Mouse (Mus musculus): Measurements from ENCODE around the gene Tnfrsf1a. TPM values are rescaled to one million over a fixed set of nuclear protein-coding genes. Genes with fewer than 3 reads are reported as not detected.
"Not testable (repeated sequence)": the region's sequence is repeated elsewhere in the genome, so short reads cannot be mapped to it uniquely, and the experiment has no call there.

Gene Tnfrsf1a
- 10 to 100 TPM in 1 of 2 experiments, 1 to 10 TPM in 1; 9.4 to 11.8 TPM for total RNA-seq (2021)

DNA sequence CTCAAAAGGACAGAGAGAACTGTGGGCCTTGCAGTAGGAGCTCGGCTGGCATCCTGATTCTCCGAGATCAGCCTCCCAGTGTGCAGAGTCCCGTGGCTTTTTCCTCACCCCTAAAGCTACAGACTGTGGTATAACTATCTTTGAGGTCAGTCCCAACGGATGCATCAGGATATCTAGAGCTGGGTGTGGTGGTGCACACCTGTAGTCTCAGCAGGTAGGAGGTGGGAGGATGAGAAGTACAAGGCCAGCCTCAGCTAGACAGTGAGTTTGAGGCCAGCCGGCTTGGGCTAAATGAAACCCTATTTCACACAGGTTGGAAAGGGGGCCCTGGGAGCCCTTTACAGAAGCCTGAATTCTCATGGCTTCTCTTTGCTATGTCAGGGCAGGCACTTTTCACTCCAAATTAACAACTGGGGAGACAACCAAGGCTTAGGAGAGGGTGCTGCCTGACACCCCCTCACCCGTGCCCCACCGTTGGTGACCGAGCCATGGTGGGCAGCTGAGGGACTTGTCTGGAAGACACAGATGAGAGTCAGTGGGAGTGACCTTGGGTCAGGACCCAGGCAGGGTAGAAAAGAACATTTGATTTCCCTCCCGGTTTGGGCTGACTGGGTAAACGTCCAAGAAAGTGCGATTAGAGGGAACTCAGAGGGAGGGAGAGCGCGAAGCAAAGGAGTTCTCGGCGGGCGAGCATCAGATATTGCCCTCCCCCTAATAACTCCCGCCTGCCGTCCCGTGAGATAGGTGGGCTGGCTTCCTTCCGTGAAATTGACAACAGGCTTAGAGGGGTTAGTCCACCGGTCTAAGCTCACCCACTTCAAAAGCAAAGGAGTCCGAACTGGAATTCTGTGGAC, at the start of gene Tnfrsf1a:
Gene Tnfrsf1a, plus strand, starts transcription at position 642 of the 854 bp plus-strand sequence.
- DNase-seq (ENCODE audit: extremely low spot score in 1 of 2, low spot score in 2 of 2): no peak
- intact Hi-C loops (cut with DNase I): no loop called here

DNA sequence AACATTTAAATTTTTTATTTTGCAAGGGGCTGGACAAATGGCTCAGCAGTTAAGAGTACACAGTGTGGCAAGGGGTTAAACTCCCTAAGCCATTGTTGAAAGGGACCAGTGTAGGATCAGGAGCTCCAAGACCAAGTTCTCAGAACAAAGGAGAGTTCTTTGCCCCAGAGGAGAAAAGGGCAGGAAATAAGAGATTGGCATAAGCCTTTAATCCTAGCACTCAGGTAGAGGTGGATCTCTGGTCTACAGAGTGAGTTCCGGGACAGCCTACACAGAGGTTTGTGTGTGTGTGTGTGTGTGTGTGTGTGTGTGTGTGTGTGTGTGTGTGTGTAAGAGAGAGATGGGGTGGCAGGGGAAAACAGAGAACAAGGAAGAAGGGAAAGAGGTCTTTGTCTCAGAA, 48.2 kb upstream of the Tnfrsf1a start:
- DNase-seq (ENCODE audit: extremely low spot score in 1 of 2, low spot score in 2 of 2): no peak
- intact Hi-C loops (cut with DNase I): no loop called here

DNA sequence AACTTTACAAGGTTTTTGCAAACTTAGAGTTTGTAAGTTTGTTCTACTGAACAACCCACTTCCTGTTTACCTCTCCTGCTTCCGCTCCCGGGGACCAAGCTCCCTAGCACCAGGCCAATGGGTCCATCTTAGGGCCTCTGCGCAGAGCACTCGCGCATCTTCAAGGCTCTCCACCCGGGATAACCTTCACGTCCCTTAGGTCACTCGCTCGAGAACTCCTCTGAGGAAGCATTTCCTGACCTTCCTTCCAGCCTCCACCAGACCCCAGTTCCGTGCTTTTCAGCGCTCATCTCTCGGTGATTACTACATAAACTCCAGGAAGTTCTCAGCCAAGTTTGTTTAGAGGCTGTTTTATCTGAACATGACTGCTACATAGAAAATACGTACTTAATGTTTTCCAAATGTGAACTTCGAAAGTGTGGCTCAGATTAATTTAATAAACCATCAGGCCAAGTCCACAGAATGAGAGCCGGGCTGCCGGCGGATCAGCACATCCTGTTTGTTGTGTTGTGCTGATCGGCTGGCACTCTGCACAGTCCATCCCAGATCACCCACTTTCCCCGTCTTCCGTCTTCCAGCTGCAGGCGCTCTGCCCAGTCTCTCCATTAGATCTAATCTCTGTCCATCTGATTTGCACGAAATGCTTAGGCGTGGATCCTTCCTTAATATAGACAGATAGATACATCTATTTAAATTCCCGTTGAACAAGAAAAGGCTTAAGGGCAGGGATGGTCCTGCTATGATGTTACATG, 46.8 kb upstream of the Tnfrsf1a start:
- DNase-seq (ENCODE audit: extremely low spot score in 1 of 2, low spot score in 2 of 2): no peak
- intact Hi-C loops (cut with DNase I): no loop called here

DNA sequence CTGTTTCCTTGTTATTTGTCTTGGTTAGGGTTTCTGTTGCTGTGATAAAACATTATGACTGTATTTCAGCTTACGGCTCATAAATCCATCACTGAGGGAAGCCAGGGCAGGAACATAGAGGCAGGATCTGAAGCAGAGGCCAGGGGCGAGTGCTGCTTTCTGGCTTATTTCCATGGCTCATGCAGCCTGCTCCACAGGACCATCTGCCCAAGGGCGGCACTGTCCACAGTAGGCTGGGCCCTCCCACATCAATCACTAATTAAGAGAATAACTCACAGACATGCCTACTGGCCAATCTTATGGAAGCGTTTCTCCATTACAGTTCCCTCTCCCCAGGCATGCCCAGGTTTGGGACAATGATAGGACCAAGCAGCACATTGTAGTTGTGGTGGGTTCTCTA, 45.9 kb upstream of the Tnfrsf1a start:
- DNase-seq (ENCODE audit: extremely low spot score in 1 of 2, low spot score in 2 of 2): no peak
- intact Hi-C loops (cut with DNase I): no loop called here

GRCm38 (mm10) chr6:125304408-125304807, 44.8 kb upstream of the Tnfrsf1a start:
- intact Hi-C loops (cut with DNase I); DNase-seq (ENCODE audit: extremely low spot score in 1 of 2, low spot score in 2 of 2): not testable (repeated sequence)

- intact Hi-C loops (cut with DNase I): no loop called here
- no peak for DNase-seq (ENCODE audit: extremely low spot score in 1 of 2, low spot score in 2 of 2)
Observed at GRCm38 (mm10) chr6:125305465-125305864, 43.7 kb upstream of the Tnfrsf1a start.

- intact Hi-C loops (cut with DNase I): no loop called here
- no peak for DNase-seq (ENCODE audit: extremely low spot score in 1 of 2, low spot score in 2 of 2)
Observed at GRCm38 (mm10) chr6:125307091-125307490, 42.1 kb upstream of the Tnfrsf1a start.

DNA sequence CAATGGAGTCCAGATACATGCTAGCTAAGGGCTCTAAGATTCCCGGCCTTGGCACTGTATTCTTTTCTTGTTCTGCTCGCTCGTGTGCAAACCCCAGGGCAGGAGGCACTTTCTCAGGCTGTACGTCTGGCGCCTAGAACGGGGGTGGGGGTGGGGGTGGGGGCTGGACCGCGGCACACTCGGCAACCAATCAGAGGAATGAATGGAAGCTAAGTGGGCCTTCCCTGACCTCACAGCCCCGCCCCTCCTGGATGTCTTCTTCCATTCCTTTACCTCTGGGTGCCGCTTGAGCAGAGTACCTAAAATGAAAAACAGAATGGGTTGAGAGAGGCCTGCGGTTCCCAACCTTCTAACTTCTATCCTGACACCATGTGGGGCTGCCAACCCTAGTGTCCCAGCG, 40.2 kb upstream of the Tnfrsf1a start:
- intact Hi-C loops (cut with DNase I): no loop called here
- no peak for DNase-seq (ENCODE audit: extremely low spot score in 1 of 2, low spot score in 2 of 2)

DNA sequence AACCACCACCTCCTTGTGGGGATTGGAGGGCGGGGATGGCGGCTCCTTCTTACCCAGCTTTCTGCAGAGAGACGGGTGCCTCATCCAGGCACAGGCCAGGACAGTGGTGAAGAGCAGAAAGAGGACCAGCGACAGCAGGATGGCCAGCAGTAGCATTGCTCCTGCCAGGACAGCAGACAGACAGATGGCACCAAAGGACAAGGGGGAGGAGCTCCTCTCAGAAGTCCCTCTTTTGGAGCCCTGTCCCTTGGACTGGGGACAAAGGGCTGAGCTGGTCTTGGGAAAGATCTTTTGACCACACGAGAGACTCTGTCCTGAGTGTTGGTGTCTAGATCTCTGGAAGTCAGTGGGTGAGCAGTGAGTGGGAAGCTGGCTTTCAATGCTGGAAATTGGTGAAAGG, 39.8 kb upstream of the Tnfrsf1a start:
- intact Hi-C loops (cut with DNase I): no loop called here
- no peak for DNase-seq (ENCODE audit: extremely low spot score in 1 of 2, low spot score in 2 of 2)

DNA sequence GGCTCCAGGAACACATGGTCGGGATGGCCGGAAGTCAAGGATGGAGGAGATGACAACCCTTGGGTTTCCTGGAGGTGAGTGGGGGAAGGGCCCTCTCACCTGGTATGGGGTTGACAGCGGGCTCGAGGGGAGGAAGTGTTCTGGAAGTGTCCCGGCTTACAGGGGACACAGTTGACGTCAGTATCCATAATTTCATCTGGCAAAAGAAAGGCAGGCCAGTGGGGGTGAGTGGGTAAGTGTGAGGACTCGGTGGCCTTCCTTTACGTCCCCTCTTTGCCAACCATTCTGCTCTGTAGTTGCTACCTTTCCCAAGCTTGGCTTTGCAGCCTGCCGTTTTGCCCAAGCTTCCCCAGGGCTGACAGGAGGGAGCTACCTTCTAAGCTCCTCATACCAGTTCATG, 37.0 kb upstream of the Tnfrsf1a start:
- DNase-seq (ENCODE audit: extremely low spot score in 1 of 2, low spot score in 2 of 2): no peak
- intact Hi-C loops (cut with DNase I): no loop called here

GRCm38 (mm10) chr6:125312581-125313355, 36.4 kb upstream of the Tnfrsf1a start:
- intact Hi-C loops (cut with DNase I): no loop called here
- no peak for DNase-seq (ENCODE audit: extremely low spot score in 1 of 2, low spot score in 2 of 2)

- DNase-seq (ENCODE audit: extremely low spot score in 1 of 2, low spot score in 2 of 2): peak in 1 of 2 experiments; percentile 95
- intact Hi-C loops (cut with DNase I): no loop called here
Observed at GRCm38 (mm10) chr6:125313546-125314230, 35.5 kb upstream of the Tnfrsf1a start, which contains the start of gene Ltbr. Gene Ltbr (minus strand): TSS chr6:125313885.

GRCm38 (mm10) chr6:125314231-125314563, 35.0 kb upstream of the Tnfrsf1a start:
- intact Hi-C loops (cut with DNase I): no loop called here
- DNase-seq (ENCODE audit: extremely low spot score in 1 of 2, low spot score in 2 of 2): no peak

- no peak for DNase-seq (ENCODE audit: extremely low spot score in 1 of 2, low spot score in 2 of 2)
- intact Hi-C loops (cut with DNase I): no loop called here
Observed at GRCm38 (mm10) chr6:125314746-125315145, 34.4 kb upstream of the Tnfrsf1a start.

GRCm38 (mm10) chr6:125317077-125317476, 32.1 kb upstream of the Tnfrsf1a start:
- intact Hi-C loops (cut with DNase I): no loop called here
- no peak for DNase-seq (ENCODE audit: extremely low spot score in 1 of 2, low spot score in 2 of 2)

DNA sequence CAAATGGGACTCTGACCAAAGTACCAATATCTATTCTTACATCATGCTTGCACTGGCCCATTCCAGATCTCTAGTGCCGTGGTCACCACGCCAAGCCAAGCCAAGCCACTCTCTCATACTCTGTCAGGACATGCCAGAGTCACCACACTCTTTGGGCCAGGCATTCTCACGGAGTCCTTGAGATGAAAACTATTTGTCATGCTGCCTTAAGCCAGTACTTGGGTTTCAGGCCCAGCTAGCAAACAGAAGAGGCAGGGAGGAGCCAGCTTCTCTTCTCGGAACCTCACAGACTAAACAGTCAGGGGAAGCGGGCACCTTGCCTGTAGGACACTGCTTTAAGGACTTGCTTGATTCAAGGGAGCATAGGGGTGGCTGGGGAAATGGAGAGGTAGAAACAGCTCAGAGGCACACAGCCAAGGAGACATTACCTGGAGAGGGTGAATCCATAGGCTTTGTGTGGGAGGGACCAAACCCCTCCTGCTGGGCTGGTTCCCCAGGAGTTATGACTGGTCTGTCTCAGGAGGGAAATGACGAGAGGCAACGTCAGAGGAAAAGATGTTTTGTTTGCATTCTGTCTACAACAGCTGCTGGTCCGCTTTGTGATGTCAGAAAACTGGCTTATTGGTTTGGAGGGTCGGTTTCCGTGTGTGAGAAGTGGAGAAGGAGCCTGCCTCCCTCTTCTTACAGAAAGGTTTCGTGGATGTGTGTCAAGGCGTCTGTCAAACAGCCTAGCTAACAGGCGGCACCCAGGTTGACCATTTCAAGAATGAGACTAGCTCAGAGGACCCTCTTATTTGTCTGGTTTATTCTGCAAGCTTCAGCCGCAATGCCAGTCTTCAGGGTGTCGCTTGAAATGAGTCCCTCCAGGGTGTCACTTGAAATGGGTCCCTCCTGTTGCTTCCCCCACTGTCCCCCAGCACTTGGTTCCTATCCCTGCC, 29.9 kb upstream of the Tnfrsf1a start:
- DNase-seq (ENCODE audit: extremely low spot score in 1 of 2, low spot score in 2 of 2): no peak
- intact Hi-C loops (cut with DNase I): no loop called here

DNA sequence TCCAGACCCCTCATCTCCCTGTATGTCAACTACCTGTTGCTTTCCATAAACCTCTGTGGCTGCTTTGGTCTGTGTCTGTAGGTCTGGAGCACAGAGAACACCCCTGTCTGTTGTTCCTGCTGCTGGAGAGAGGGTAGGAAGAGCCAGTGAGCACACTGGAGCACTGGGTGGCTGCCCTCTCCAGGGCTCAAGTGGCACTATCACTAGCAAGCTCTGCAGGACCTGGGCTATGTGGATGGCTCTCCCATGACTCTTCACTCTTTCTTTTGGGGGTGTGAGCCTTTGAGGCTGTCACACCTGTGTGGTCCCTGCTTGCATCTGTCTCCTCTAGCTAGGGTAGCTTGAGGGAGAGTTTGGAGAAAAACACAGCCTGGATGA, 29.3 kb upstream of the Tnfrsf1a start:
- no peak for DNase-seq (ENCODE audit: extremely low spot score in 1 of 2, low spot score in 2 of 2)

GRCm38 (mm10) chr6:125320323-125320722, 28.8 kb upstream of the Tnfrsf1a start, which contains the start of gene Scnn1a:
Gene Scnn1a (plus strand): TSS chr6:125320659.
- no peak for DNase-seq (ENCODE audit: extremely low spot score in 1 of 2, low spot score in 2 of 2)
- intact Hi-C loops (cut with DNase I): no loop called here

More for the DNA sequence above, 29.3 kb upstream of the Tnfrsf1a start:
- intact Hi-C loops (cut with DNase I): no loop called here
